Mouse (Mus musculus) midbrain, embryonic 15.5 days (tissue): ENCODE measurements around the gene Apopt1. TPM values are rescaled to one million over a fixed set of nuclear protein-coding genes. Genes with fewer than 3 reads are reported as not detected.

Experiments
- ATAC-seq: fragments of 200-750 bp; cut with Nextera tagmentation; replicated peaks from 2 replicates; pipeline ENCODE4 v1.8.0; 2017; ENCODE audit warnings: moderate TSS enrichment
- H3K27ac ChIP-seq: fragments of 300-500 bp; sonication (generic); 2 replicates; pipeline ENCODE4 v1.5.1; 2015; ENCODE audit warnings: mild to moderate bottlenecking, inconsistent platforms
- H3K27me3 ChIP-seq: fragments of 300-500 bp; sonication (generic); replicated peaks from 2 replicates; pipeline ENCODE4 v1.6.1; 2015; ENCODE audit warnings: inconsistent platforms
- H3K36me3 ChIP-seq: fragments of 300-500 bp; sonication (generic); replicated peaks from 2 replicates; pipeline ENCODE4 v1.6.1; 2015; ENCODE audit warnings: inconsistent platforms
- H3K4me1 ChIP-seq: fragments of 300-500 bp; sonication (generic); 2 replicates; pipeline ENCODE4 v1.6.1; 2015; ENCODE audit warnings: inconsistent platforms
- H3K4me2 ChIP-seq: fragments of 300-500 bp; sonication (generic); 2 replicates; pipeline ENCODE4 v1.6.1; 2015; ENCODE audit warnings: inconsistent platforms, mild to moderate bottlenecking, moderate library complexity
- H3K4me3 ChIP-seq: fragments of 300-500 bp; sonication (generic); 2 replicates; pipeline ENCODE4 v1.5.1; 2015; ENCODE audit warnings: mild to moderate bottlenecking, inconsistent platforms
- H3K9ac ChIP-seq: fragments of 300-500 bp; sonication (generic); 2 replicates; pipeline ENCODE4 v1.6.1; 2015; ENCODE audit warnings: mild to moderate bottlenecking, inconsistent platforms
- H3K9me3 ChIP-seq: fragments of 300-500 bp; sonication (generic); 2 replicates; pipeline ENCODE4 v1.6.1; 2016; ENCODE audit warnings: inconsistent platforms
- WGBS: fragments of 180-500 bp; shearing (Covaris S2); methylation state at CpG from one replicate; pipeline ENCODE4 v1.1.7; 2015; ENCODE audit warnings: mixed read lengths; 5-methylcytosine and 5-hydroxymethylcytosine counted together
- polyA plus RNA-seq: library from polyadenylated mRNA; unstranded; fragments of >200 nt; fragmentation: Nextera tagmentation; extraction: Ambion mirVana; gene quantifications from 2 replicates; pipeline ENCODE4 v1.2.1, GENCODE M21; 2015

Gene Apopt1
- 51.9 and 55.3 TPM in 2 replicates for polyA plus RNA-seq

- Histone ChIP-seq H3K4me3 (peak within 1 kb of the TSS; percentile 83), H3K27me3 (no peaks in the 10 kb centered on the region), H3K9me3 (no peaks in the 10 kb centered on the region), H3K4me2 (peak within 1 kb of the TSS; percentile 71), H3K4me1 (peaks cover 26% of the 10 kb centered on the region), H3K36me3 (peaks cover 23% of the 10 kb centered on the region), H3K9ac (peak within 1 kb of the TSS; percentile 85), H3K27ac (peak within 1 kb of the TSS; percentile 86)
- under 1% methylated on average over 85 of the region's 86 CpGs for WGBS
- ATAC-seq = peak; percentile 97
These were observed at the start of gene Apopt1, which contains the start of gene Bag5 for GRCm38 (mm10) chr12:111713004-111713651. Gene Apopt1 (plus strand): TSS chr12:111713261. Gene Bag5 (minus strand): TSS chr12:111713257.

GRCm38 (mm10) chr12:111664144-111664634 is 48.9 kb upstream of the Apopt1 start:
- H3K36me3 ChIP-seq = no peaks in the 10 kb centered on the region
- no peak for ATAC-seq
- no peaks in the 10 kb centered on the region for H3K27me3 ChIP-seq
- H3K4me1 ChIP-seq = peaks cover 11% of the 10 kb centered on the region
- H3K27ac ChIP-seq = no peak overlapping the region
- WGBS = 28% methylated on average over 6 of the region's 6 CpGs
- no peak overlapping the region for H3K4me2 ChIP-seq
- H3K9me3 ChIP-seq = no peaks in the 10 kb centered on the region
- H3K9ac ChIP-seq = no peak overlapping the region
- no peak overlapping the region for H3K4me3 ChIP-seq

GRCm38 (mm10) chr12:111665041-111665880 is 47.8 kb upstream of the Apopt1 start:
- Histone ChIP-seq H3K4me1 (peaks cover 22% of the 10 kb centered on the region), H3K9me3 (no peaks in the 10 kb centered on the region), H3K9ac (no peak overlapping the region), H3K27me3 (no peaks in the 10 kb centered on the region), H3K36me3 (0 out of 2 replicates have a peak, but pooled peaks cover 4% of the 10 kb centered on the region), H3K4me2 (no peak overlapping the region), H3K27ac (no peak overlapping the region), H3K4me3 (no peak overlapping the region)
- 82% methylated on average over 13 of the region's 13 CpGs for WGBS
- no peak for ATAC-seq

- H3K36me3 ChIP-seq = 0 out of 2 replicates have a peak, but pooled peaks cover 5% of the 10 kb centered on the region
- no peak overlapping the region for H3K4me2 ChIP-seq
- H3K9me3 ChIP-seq = no peaks in the 10 kb centered on the region
- 81% methylated on average over 13 of the region's 13 CpGs for WGBS
- H3K4me1 ChIP-seq = peaks cover 30% of the 10 kb centered on the region
- no peak overlapping the region for H3K9ac ChIP-seq
- H3K4me3 ChIP-seq = no peak overlapping the region
- H3K27me3 ChIP-seq = no peaks in the 10 kb centered on the region
- H3K27ac ChIP-seq = no peak overlapping the region
- ATAC-seq = no peak
These were observed 46.7 kb upstream of the Apopt1 start for GRCm38 (mm10) chr12:111666380-111666779.

GRCm38 (mm10) chr12:111667421-111667820 is 45.6 kb upstream of the Apopt1 start:
- Histone ChIP-seq H3K27me3 (no peaks in the 10 kb centered on the region), H3K4me2 (no peak overlapping the region), H3K27ac (no peak overlapping the region), H3K4me1 (peaks cover 30% of the 10 kb centered on the region), H3K36me3 (0 out of 2 replicates have a peak, but pooled peaks cover 5% of the 10 kb centered on the region), H3K9me3 (no peaks in the 10 kb centered on the region), H3K9ac (no peak overlapping the region), H3K4me3 (no peak overlapping the region)
- 93% methylated on average over 5 of the region's 5 CpGs for WGBS
- ATAC-seq = no peak

GRCm38 (mm10) chr12:111668457-111668912 is 44.6 kb upstream of the Apopt1 start:
- Histone ChIP-seq H3K4me1 (peaks cover 37% of the 10 kb centered on the region), H3K9me3 (no peaks in the 10 kb centered on the region), H3K36me3 (0 out of 2 replicates have a peak, but pooled peaks cover 5% of the 10 kb centered on the region), H3K27me3 (no peaks in the 10 kb centered on the region), H3K4me3 (peak overlapping the region; percentile 84), H3K9ac (peak overlapping the region; percentile 22; the same call in 1 of the 2 replicates), H3K27ac (peak overlapping the region; percentile 81), H3K4me2 (peak overlapping the region; percentile 74)
- 0% methylated on average over 8 of the region's 8 CpGs for WGBS
- ATAC-seq = peak; percentile 51

GRCm38 (mm10) chr12:111669000-111669788 is 43.9 kb upstream of the Apopt1 start:
- Histone ChIP-seq H3K27me3 (no peaks in the 10 kb centered on the region), H3K36me3 (0 out of 2 replicates have a peak, but pooled peaks cover 5% of the 10 kb centered on the region), H3K4me1 (peaks cover 37% of the 10 kb centered on the region), H3K4me2 (peak overlapping the region; percentile 74), H3K27ac (peak overlapping the region; percentile 81), H3K9me3 (no peaks in the 10 kb centered on the region), H3K4me3 (peak overlapping the region; percentile 84), H3K9ac (peak overlapping the region; percentile 22)
- ATAC-seq = no peak
- 45% methylated on average over 23 of the region's 23 CpGs for WGBS

GRCm38 (mm10) chr12:111669961-111670360 is 43.1 kb upstream of the Apopt1 start:
- peak overlapping the region; percentile 74 for H3K4me2 ChIP-seq
- ATAC-seq = no peak
- WGBS = 35% methylated on average over 8 of the region's 8 CpGs
- no peaks in the 10 kb centered on the region for H3K27me3 ChIP-seq
- H3K27ac ChIP-seq = peak overlapping the region; percentile 93; the same call in 1 of the 2 replicates
- H3K4me3 ChIP-seq = peak overlapping the region; percentile 84
- 0 out of 2 replicates have a peak, but pooled peaks cover 5% of the 10 kb centered on the region for H3K36me3 ChIP-seq
- peak overlapping the region; percentile 98; the same call in 1 of the 2 replicates for H3K9ac ChIP-seq
- peaks cover 37% of the 10 kb centered on the region for H3K4me1 ChIP-seq
- H3K9me3 ChIP-seq = no peaks in the 10 kb centered on the region

- peak overlapping the region; percentile 93 for H3K27ac ChIP-seq
These were observed 42.6 kb upstream of the Apopt1 start for GRCm38 (mm10) chr12:111670371-111670971.

GRCm38 (mm10) chr12:111670976-111671375 is 42.1 kb upstream of the Apopt1 start:
- Histone ChIP-seq H3K9ac (peak overlapping the region; percentile 98), H3K9me3 (no peaks in the 10 kb centered on the region), H3K36me3 (0 out of 2 replicates have a peak, but pooled peaks cover 5% of the 10 kb centered on the region), H3K27ac (peak overlapping the region; percentile 93), H3K27me3 (no peaks in the 10 kb centered on the region), H3K4me3 (peak overlapping the region; percentile 84), H3K4me1 (peaks cover 37% of the 10 kb centered on the region), H3K4me2 (peak overlapping the region; percentile 74)
- ATAC-seq = peak; percentile 6
- under 1% methylated on average over 35 of the region's 35 CpGs for WGBS

More at GRCm38 (mm10) chr12:111670371-111670971, 42.6 kb upstream of the Apopt1 start:
- Histone ChIP-seq H3K36me3 (0 out of 2 replicates have a peak, but pooled peaks cover 5% of the 10 kb centered on the region), H3K9me3 (no peaks in the 10 kb centered on the region), H3K4me3 (peak overlapping the region; percentile 84), H3K4me1 (peaks cover 37% of the 10 kb centered on the region), H3K9ac (peak overlapping the region; percentile 98), H3K27me3 (no peaks in the 10 kb centered on the region), H3K4me2 (peak overlapping the region; percentile 74)
- 2% methylated on average over 29 of the region's 29 CpGs for WGBS
- ATAC-seq = no peak

- WGBS = under 1% methylated on average over 34 of the region's 34 CpGs
- Histone ChIP-seq H3K36me3 (0 out of 2 replicates have a peak, but pooled peaks cover 5% of the 10 kb centered on the region), H3K4me1 (peaks cover 37% of the 10 kb centered on the region), H3K27me3 (no peaks in the 10 kb centered on the region), H3K27ac (peak overlapping the region; percentile 93), H3K4me2 (peak overlapping the region; percentile 74), H3K9me3 (no peaks in the 10 kb centered on the region), H3K9ac (peak overlapping the region; percentile 98), H3K4me3 (peak overlapping the region; percentile 84)
- peak; percentile 74 for ATAC-seq
These were observed 41.6 kb upstream of the Apopt1 start for GRCm38 (mm10) chr12:111671431-111671902.
